Comparison of ENCODE assay signal across 7 mouse cellular contexts in genomic region chr19:7161064-7161463, GRCm38 (mm10). TPM values are rescaled to one million over a fixed set of nuclear protein-coding genes. Genes with fewer than 3 reads are reported as not detected.
"Had no signal": no experiment of that assay in that cellular context is flagged by ENCODE, and none has a peak within 500 bp of the region (broad histone marks: within the 10 kb centered on the region; RNA-seq: fewer than 3 reads in every experiment).

No protein-coding gene starts in this region.

- ATAC-seq: intestine, postnatal 0 days had no signal

- H3K4me3 ChIP-seq: liver, embryonic 15.5 days had no signal

- H3K27ac ChIP-seq: kidney, postnatal 0 days; liver, embryonic 15.5 days had no signal

- H3K9me3 ChIP-seq: limb, embryonic 10.5 days; liver, embryonic 15.5 days had no signal

- H3K36me3 ChIP-seq: limb, embryonic 10.5 days; liver, embryonic 15.5 days had no signal

- H3K4me2 ChIP-seq: liver, embryonic 15.5 days had no signal

- H3K9ac ChIP-seq: liver, embryonic 15.5 days had no signal

- DNase-seq: lung, adult 2 months; right cerebral cortex, postnatal 25 days had no signal

RNA-seq across cellular contexts. Expression of gene Flrt1, which starts 55.5 kb away (rescaled TPM):
- total RNA-seq: megakaryocyte progenitor cell, adult 5-6 weeks had no signal
